Mouse (Mus musculus) bone marrow macrophage, adult 2 months (primary cell): Measurements from ENCODE around the gene Fam25c.

Experiments
- CTCF ChIP-seq: IDR thresholded peaks from 2 replicates; pipeline ENCODE4 v1.5.1; 2012; ENCODE audit warnings: low read depth, mild to moderate bottlenecking, low read length, moderate library complexity
- POLR2A ChIP-seq: IDR thresholded peaks from 2 replicates; pipeline ENCODE4 v1.6.1; 2012; ENCODE audit warnings: mild to moderate bottlenecking, low read depth, low read length, borderline replicate concordance

- TF ChIP-seq CTCF (no peak), POLR2A (no peak)
Measured at GRCm38 (mm10) chr14:34355301-34355700, at the start of gene Fam25c.
